Mouse (Mus musculus) lung, embryonic 16.5 days (tissue): ENCODE results near the gene Urod. TPM values are rescaled to one million over a fixed set of nuclear protein-coding genes. Genes with fewer than 3 reads are reported as not detected.

Experiments
- ATAC-seq: fragments of 200-750 bp; cut with Nextera tagmentation; 2 replicates; pipeline ENCODE4 v1.8.0; 2017; ENCODE audit warnings: low read depth, mild to moderate bottlenecking, moderate library complexity
- H3K27ac ChIP-seq: fragments of 300-500 bp; sonication (generic); 2 replicates; pipeline ENCODE4 v1.5.1; 2014; ENCODE audit warnings: mild to moderate bottlenecking, control low read depth, low read length
- H3K27me3 ChIP-seq: fragments of 300-500 bp; sonication (generic); 2 replicates; pipeline ENCODE4 v1.6.1; 2014; ENCODE audit warnings: low read depth, low read length, mixed read lengths; ENCODE audit not compliant: control insufficient read depth, insufficient read depth
- H3K36me3 ChIP-seq: fragments of 300-500 bp; sonication (generic); 2 replicates; pipeline ENCODE4 v1.6.1; 2014; ENCODE audit warnings: low read length; ENCODE audit not compliant: control insufficient read depth, insufficient read depth
- H3K4me1 ChIP-seq: fragments of 300-500 bp; sonication (generic); replicated peaks from 2 replicates; pipeline ENCODE4 v1.6.1; 2014; ENCODE audit warnings: low read length, mixed read lengths; ENCODE audit not compliant: control insufficient read depth, insufficient read depth
- H3K4me2 ChIP-seq: fragments of 300-500 bp; sonication (generic); 2 replicates; pipeline ENCODE4 v1.6.1; 2014; ENCODE audit warnings: low read depth, low read length, control low read depth
- H3K4me3 ChIP-seq: fragments of 300-500 bp; sonication (generic); 2 replicates; pipeline ENCODE4 v1.5.1; 2014; ENCODE audit warnings: mild to moderate bottlenecking, low read length, control low read depth
- H3K9ac ChIP-seq: fragments of 300-500 bp; sonication (generic); 2 replicates; pipeline ENCODE4 v1.6.1; 2014; ENCODE audit warnings: low read length, control low read depth
- H3K9me3 ChIP-seq: fragments of 300-500 bp; sonication (generic); 2 replicates; pipeline ENCODE4 v1.6.1; 2016; ENCODE audit warnings: low read length; ENCODE audit not compliant: control insufficient read depth
- WGBS: fragments of 180-500 bp; shearing (Covaris S2); extraction: QIAGEN DNeasy Blood & Tissue Kit; methylation state at CpG from one replicate; pipeline ENCODE4 v1.1.7; 2014; 5-methylcytosine and 5-hydroxymethylcytosine counted together
- polyA plus RNA-seq: library from polyadenylated mRNA; unstranded; fragments of >200 nt; fragmentation: Nextera tagmentation; extraction: Ambion mirVana; gene quantifications from 2 replicates; pipeline ENCODE4 v1.2.1, GENCODE M21; 2015

The Urod gene
- polyA plus RNA-seq, 1 experiment from 2014 or later = 102 TPM

DNA sequence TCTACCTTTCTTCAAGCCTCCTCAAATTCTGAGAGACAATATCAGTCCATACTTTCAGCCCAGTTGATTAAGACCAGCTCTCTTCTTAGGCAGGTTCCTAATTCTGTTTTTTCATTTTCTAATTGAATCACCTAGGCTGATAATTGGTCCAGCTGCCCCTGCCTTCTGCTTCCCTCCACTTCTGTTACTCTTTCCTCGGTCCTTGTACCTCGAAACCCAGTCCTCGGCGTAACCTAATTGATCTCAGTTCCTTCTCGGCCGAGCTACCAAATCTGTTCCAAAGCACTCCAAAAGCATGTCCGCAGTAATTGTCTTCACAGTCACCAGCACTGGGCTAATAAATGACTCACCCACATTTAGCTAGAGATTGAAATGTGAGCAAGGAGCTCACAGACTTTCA is 39.3 kb downstream of the Urod start:
- no peak overlapping the region for H3K27ac ChIP-seq
- H3K4me1 ChIP-seq = no peaks in the 10 kb centered on the region
- ATAC-seq = no peak
- H3K9me3 ChIP-seq = no peaks in the 10 kb centered on the region
- H3K9ac ChIP-seq = no peak overlapping the region
- no peak overlapping the region for H3K4me3 ChIP-seq
- no peaks in the 10 kb centered on the region for H3K36me3 ChIP-seq
- 90% methylated on average over 7 of the region's 7 CpGs for WGBS
- no peak overlapping the region for H3K4me2 ChIP-seq
- H3K27me3 ChIP-seq = no peaks in the 10 kb centered on the region

DNA sequence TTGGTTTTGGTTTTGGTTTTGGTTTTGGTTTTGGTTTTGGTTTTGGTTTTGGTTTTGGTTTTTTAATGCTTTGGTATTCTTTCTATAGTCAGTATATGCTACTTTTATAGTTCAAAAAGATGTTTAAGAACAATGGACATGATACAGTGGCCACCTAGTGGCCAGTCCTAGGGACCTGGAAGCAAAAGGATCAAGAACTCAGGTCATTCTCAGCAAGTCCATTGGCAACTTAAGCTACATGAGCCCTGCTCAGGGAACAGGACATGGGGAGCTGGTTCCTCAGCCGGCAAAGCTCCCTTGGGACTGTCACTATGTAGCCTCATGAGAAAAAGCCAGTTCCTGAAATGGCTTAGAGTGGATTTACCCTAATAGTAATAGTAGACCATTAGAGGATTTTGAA is 42.6 kb downstream of the Urod start:
- no peaks in the 10 kb centered on the region for H3K4me1 ChIP-seq
- H3K9me3 ChIP-seq = no peaks in the 10 kb centered on the region
- H3K36me3 ChIP-seq = no peaks in the 10 kb centered on the region
- ATAC-seq = no peak
- H3K4me3 ChIP-seq = no peak overlapping the region
- WGBS = 39% methylated on average over 1 of the region's 1 CpGs
- H3K9ac ChIP-seq = no peak overlapping the region
- no peak overlapping the region for H3K27ac ChIP-seq
- no peak overlapping the region for H3K4me2 ChIP-seq
- no peaks in the 10 kb centered on the region for H3K27me3 ChIP-seq

DNA sequence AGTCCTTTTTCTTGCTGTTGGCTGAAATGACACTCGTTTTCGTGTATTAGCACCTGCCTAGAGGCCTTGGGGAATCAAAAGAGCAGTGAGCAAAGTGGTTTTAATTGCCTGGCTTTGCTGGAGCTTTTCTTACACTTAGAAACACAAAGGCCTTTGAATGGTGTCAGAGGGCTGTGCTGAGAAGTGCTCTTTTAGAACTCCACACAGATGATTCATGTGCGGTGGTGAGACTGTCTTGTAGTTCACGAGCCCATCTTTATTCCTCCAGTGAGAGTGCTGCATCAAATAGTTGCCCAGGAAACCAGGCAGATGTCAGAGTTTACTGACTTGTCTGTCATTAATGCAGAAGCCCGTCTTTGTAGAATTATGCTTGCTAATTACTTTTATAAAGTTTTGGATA is 50.2 kb downstream of the Urod start:
- ATAC-seq = no peak
- Histone ChIP-seq H3K4me3 (no peak overlapping the region), H3K9me3 (no peaks in the 10 kb centered on the region), H3K27me3 (no peaks in the 10 kb centered on the region), H3K4me2 (no peak overlapping the region), H3K27ac (no peak overlapping the region), H3K4me1 (no peaks in the 10 kb centered on the region), H3K36me3 (no peaks in the 10 kb centered on the region), H3K9ac (no peak overlapping the region)
- 53% methylated on average over 5 of the region's 5 CpGs for WGBS

DNA sequence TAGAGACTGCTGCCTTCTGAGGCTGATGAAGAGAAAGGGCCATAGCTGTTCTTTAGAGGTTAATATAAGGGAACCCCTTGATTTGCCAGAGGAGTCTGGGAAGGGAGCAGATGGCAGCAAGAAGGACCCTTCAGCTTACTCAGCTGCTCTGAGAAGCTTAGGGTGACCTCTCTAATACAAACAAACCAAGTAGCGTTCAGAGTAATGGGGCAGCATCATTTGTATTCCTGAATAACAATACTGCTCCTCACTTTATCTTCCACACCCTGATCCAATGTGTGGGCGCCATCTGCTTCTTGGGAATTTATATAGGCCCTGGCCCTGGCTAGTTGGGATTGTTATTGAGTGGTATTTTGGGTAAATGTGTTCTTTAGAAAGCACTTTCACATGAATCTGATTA is 51.5 kb downstream of the Urod start:
- WGBS = 46% methylated on average over 2 of the region's 2 CpGs
- ATAC-seq = no peak

More for the DNA sequence above, 51.5 kb downstream of the Urod start:
- Histone ChIP-seq H3K9ac (no peak overlapping the region), H3K4me3 (no peak overlapping the region), H3K27ac (no peak overlapping the region), H3K4me2 (no peak overlapping the region), H3K9me3 (no peaks in the 10 kb centered on the region), H3K27me3 (no peaks in the 10 kb centered on the region), H3K36me3 (no peaks in the 10 kb centered on the region), H3K4me1 (no peaks in the 10 kb centered on the region)

Other genes starting within 250 kb of the Urod start
- 35.2 and 36.5 TPM in 2 replicates for gene Toe1, start 186.8 kb downstream of the Urod start, polyA plus RNA-seq
- gene Mutyh, start 186.7 kb downstream of the Urod start, polyA plus RNA-seq = 17.0 and 17.7 TPM in 2 replicates
- 0.40 and 0.49 TPM in 2 replicates for gene Hpdl, start 172.7 kb downstream of the Urod start, polyA plus RNA-seq
- gene Zswim5, start 117.0 kb downstream of the Urod start, polyA plus RNA-seq = 0.40 and 0.70 TPM in 2 replicates
- 8.0 and 9.0 TPM in 2 replicates for gene Hectd3, start 904 bp upstream of the Urod start, polyA plus RNA-seq
- 27.8 and 29.7 TPM in 2 replicates for gene Eif2b3, start 25.0 kb upstream of the Urod start, polyA plus RNA-seq
- gene Ptch2, start 101.7 kb upstream of the Urod start, polyA plus RNA-seq = 5.3 and 5.7 TPM in 2 replicates
- 4.5 and 4.9 TPM in 2 replicates for gene Btbd19, start 131.3 kb upstream of the Urod start, polyA plus RNA-seq
- 3.6 and 5.1 TPM in 2 replicates for gene Tctex1d4, start 132.4 kb upstream of the Urod start, polyA plus RNA-seq
- 3.0 and 3.2 TPM in 2 replicates for gene Plk3, start 139.6 kb upstream of the Urod start, polyA plus RNA-seq
- 858 and 904 TPM in 2 replicates for gene Rps8, start 161.8 kb upstream of the Urod start, polyA plus RNA-seq
- 70.7 and 77.6 TPM in 2 replicates for gene Kif2c, start 188.2 kb upstream of the Urod start, polyA plus RNA-seq